Mouse (Mus musculus) megakaryocyte progenitor cell, adult 5-6 weeks (primary cell): ENCODE data around the gene Arf1. TPM values are rescaled to one million over a fixed set of nuclear protein-coding genes. Genes with fewer than 3 reads are reported as not detected.
"Not testable (repeated sequence)": the region's sequence is repeated elsewhere in the genome, so short reads cannot be mapped to it uniquely, and the experiment has no call there.

Source experiments
- ATAC-seq: replicated peaks from 2 replicates; pipeline ENCODE4 v1.8.0; 2016; ENCODE audit warnings: mild to moderate bottlenecking, moderate TSS enrichment, inconsistent platforms; ENCODE audit not compliant: poor library complexity
- total RNA-seq, 2 experiments: library from RNA; stranded (forward) in 1 of 2; stranded (reverse) in 1 of 2; fragments of 157-497, 149-512 nt in 1 of 2; fragments of 200-1000 nt in 1 of 2; gene quantifications; 2 replicates each; pipeline versions ENCODE4 v1.2.3 to v1.2.4; 2015 to 2017

Arf1 gene
- total RNA-seq, 2 experiments from 2014 or later, result 280 to 343 TPM

DNA sequence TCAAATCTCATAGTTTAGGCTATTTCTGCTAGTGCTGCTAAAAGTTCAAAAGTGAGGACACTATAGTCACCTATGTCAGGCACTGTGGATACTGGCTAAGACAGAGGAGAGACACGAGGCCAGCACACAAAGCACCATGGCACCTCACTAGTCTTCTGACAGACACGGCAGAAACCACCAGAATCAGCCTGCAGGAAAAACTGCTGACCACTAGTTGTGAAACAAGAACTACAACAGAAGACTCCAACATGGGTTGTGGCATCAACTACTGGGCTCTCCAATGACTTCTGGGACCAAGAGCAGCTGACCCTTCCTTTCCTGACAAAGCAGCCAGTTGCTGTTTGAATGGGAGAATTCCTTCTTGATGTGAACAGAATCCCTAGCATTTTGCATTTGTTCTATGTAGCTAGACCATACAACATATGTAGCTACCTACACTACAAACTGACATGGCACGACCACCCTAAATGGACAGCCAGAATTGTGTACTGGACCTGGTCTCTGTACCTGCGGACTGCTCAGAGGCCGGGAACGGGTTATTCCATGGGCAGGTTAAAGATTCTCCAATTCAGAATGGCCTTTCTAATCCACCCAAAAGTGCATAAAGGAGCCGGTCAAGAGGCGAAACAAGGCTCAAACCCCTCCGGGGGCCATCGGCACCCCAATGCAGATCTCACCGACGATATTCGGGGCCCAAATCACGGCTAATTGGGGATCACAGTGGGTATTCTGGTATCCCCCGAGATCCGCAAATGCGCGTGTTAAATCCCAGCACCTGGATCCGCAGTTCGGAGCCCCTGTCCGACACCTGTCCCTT, 1.1 kb downstream of the Arf1 start:
- peak; percentile 18; the same call in 1 of the 2 replicates for ATAC-seq

GRCm38 (mm10) chr11:59226251-59226650, 1.8 kb downstream of the Arf1 start:
- ATAC-seq, result no peak

GRCm38 (mm10) chr11:59225167-59225566, 2.9 kb downstream of the Arf1 start:
- ATAC-seq, result peak; percentile 10; the same call in 1 of the 2 replicates

DNA sequence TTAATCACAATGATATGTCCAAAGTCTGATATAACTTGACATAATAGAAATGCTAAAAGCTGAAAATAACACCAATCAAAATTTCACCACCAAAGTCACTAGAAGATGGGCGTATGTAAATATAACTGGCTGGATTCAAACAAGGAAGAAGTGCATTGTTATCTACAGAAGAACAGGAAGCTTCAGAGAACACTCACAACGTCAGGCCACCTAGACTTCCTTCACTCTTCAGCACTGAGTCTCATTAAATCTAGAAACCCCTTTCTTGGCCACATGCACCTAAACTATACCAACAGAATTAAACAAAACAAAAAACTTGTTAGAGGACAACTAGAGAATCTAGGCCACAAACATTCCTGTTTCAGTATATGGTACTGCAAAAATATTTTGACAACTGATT, 3.6 kb downstream of the Arf1 start:
- ATAC-seq, result no peak

DNA sequence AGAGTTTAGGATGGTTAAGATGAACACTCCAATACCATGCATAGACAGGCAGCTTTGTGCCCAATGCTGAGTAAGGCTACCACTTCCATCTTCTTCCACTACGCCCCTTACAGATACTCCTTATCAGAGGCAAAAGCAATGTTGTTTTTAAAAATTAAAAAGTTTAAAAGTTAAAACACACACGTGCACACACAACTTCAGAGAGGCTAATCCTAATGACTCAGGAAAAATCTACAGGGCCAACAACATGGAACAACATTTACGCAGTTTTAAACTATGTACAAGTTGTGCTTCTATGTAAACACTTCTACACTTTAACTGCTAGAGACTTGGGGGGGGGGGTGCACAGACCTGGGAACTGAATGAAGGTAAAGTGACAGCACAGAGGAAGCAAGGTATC, 4.0 kb downstream of the Arf1 start:
- no peak for ATAC-seq

DNA sequence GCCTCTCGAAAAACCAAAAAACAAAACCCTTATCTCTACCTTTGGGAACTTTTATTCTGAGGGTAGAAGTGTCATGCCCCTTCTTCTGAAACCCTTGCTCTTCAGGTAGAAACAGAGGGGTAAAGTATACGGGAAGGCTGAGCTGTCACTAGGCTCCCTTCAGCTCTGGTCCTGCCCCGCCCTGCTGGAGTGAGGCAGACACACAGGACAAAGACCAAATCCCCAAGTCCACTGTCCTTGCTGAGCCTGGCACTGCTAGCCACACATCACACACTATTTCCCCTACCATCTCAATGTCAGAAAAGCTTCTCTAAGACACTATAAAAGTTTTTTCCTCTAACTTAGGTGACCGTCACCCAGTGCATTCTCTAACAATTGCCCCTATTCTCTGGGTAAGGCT, 5.8 kb downstream of the Arf1 start:
- no peak for ATAC-seq

DNA sequence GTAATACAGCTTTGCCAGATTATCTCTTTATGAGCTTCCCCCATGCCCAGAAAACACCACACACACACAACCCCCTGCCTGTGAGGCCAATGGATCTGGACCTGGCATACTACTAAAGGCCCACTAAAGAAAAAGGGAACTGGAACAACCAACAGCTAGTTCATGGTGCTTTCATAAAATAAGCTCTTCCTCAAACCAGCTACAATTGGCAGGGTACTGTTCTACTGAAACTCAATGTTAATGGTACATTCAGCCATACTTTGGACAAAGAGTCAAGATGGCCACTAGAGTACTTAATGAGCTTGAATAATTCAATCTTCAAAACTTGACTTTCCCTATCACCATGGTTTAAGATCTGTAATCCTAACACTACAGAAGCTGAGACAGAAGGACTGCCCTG, 6.5 kb downstream of the Arf1 start:
- peak; percentile 35; the same call in 1 of the 2 replicates for ATAC-seq

GRCm38 (mm10) chr11:59219064-59219463, 9.0 kb downstream of the Arf1 start:
- ATAC-seq, result peak; percentile 63

DNA sequence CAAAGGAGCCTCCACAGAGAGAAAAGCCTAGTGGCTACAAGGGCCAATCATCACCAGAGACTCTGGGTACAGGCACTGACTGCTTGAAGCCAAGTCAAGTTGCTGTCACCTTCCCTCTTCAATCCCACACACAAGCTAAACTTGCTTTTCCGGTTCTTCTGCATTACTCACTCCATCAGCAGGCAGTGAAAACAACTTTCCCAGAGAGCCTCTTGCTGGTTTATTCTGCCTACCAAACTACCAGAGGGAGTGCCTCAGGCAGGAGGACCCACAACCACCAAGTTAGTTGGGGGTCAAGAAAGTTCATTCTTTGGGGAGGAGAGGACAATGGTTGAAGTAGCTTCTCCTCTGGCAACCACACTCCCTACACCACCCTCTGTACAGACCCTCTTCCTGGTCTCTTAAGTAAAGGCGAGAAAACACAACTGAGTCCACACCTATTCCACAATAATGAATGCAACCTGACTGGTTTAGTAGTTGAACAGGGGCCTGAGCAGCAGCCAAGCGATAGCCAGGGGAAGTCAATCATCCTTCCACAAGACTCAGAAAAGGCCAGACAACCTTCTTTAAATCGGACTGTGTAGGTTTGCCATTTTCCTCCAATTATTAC, 9.6 kb downstream of the Arf1 start:
- no peak for ATAC-seq

GRCm38 (mm10) chr11:59216955-59217354, 11.1 kb downstream of the Arf1 start:
- peak; percentile 36; the same call in 1 of the 2 replicates for ATAC-seq

- ATAC-seq, result no peak
These were observed 15.1 kb downstream of the Arf1 start for GRCm38 (mm10) chr11:59212892-59213494.

- peak; percentile 49 for ATAC-seq
These were observed 15.8 kb downstream of the Arf1 start for GRCm38 (mm10) chr11:59212320-59212719.

DNA sequence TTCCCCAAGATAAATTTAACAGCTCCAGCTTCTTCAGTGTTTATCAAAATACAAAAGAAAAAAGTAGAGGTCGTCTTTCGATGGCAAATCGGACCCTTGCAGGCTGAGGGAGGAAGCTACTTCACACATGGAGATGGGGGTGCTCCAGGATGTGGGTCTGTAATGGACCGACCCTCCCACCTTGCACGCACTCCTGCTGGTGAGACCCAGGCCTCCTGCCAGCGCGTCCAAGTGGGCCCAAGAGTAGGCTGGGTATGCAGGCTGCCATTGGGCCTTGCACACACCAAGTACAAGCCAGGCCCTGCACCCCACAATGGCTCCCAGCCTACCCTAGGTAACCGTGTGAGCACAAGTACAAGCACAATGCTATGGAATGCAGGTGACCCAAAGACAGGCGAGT, 16.5 kb downstream of the Arf1 start:
- not testable (repeated sequence) for ATAC-seq

GRCm38 (mm10) chr11:59210020-59210419, 18.1 kb downstream of the Arf1 start:
- no peak for ATAC-seq

- no peak for ATAC-seq
These were observed 18.5 kb downstream of the Arf1 start for GRCm38 (mm10) chr11:59209580-59209979.

- ATAC-seq, result peak; percentile 74
These were observed 19.0 kb downstream of the Arf1 start for GRCm38 (mm10) chr11:59209003-59209441.

DNA sequence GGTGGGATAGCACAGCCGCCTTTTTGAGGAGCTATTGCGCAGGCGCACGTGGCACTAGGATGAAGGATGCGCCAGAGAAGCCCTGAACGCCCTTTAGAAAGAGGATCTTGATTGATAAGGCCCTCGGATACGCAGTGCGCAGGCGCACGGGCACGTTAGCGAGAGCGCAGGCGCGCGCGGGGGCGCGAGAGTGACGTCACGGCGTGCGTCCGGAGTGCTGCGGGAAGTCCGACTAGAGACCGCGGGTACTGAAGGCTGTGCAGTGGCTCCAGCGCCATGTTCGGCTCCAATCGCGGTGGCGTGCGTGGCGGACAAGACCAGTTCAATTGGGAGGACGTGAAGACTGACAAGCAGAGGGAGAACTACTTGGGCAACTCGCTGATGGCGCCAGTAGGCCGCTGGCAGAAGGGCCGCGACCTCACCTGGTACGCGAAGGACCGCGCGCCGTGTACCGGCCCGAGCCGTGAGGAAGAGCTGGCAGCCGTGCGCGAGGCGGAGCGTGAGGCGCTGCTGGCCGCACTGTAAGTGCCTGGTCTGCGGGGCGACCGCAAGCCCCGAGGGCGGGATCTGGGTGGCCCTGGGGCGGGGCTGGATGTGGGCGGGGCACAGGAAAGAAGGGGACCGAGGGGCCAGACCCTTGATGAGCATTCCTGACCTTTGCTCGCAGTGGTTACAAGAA, 19.8 kb downstream of the Arf1 start, which contains the start of gene 2310033P09Rik:
TSS of gene 2310033P09Rik (plus strand) at position 169 of the 679 bp plus-strand sequence.
- ATAC-seq, result peak; percentile 70

GRCm38 (mm10) chr11:59202081-59202995, 25.7 kb downstream of the Arf1 start, which contains the start of gene Mrpl55:
TSS of gene Mrpl55 (plus strand) at chr11:59202486.
- peak; percentile 97 for ATAC-seq

DNA sequence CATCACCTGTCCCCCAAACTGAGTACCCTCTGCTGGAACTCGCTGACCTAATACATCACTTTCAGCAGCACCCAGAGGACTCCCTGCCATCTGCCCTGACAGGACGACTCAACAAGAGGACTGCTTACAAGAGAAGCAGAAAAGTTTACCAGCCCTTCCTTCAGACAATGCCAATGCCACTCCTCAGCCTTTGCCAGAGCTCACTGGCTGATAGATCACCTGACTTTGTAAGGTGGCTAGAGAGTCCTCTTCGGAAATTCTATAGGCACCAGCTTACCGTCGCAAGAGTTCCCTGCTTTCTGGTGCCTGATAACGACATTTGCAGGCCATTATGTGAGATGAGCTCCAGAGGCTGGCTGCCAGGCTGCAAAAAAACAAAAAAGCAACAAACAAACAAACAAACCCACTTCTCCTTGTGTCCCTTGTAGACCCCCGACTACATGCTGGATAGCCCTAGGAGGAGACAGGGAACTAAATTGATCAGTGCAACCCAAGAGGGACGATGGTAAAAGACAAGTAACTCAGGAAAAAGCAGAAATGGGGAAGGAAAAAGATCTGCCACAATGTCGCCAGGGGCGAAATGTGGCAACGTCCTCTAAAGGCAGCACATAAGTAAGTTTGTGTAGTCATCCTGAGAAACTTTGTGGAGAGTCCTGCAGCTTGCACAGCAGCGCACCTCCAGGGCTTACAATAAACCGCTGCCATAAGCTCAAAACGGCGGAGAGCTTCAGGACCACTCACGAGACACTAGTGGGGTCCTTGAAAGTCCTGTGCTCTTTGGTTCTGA, 26.7 kb downstream of the Arf1 start:
- ATAC-seq, result peak; percentile 61
